Mouse (Mus musculus): ENCODE data around the gene 4933400A11Rik. TPM values are rescaled to one million over a fixed set of nuclear protein-coding genes. Genes with fewer than 3 reads are reported as not detected.

The 4933400A11Rik gene
- polyA plus RNA-seq (2017; shearing (Covaris generic)) = not detected

DNA sequence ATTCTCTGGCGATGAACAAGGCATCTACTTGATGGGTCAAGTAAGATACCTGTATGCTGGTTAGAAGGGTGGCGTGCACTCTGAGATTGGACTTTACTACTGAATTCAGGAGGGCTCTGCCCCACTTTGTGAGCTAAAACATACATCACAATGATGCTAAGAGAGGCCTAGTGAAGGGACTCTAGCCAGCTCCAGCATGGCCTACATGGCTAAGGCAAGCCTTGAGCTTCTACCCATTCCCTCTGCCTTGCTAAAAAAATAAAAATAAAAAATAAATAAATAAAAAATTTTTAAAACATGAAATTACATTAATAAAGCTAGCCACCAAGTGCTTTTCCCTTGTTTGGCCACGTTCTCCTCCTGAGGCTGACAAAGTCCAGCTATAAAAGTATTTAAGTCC lies at the start of gene 4933400A11Rik:
Gene 4933400A11Rik, minus strand, starts transcription at position 101 of the 400 bp plus-strand sequence.

Other genes with a start within 250 kb of the 4933400A11Rik start
- gene Mid1, start 94.4 kb downstream of the 4933400A11Rik start, polyA plus RNA-seq (2017; shearing (Covaris generic)) = 4.4 TPM
- 30.4 TPM for gene Gm21887, start 230.0 kb upstream of the 4933400A11Rik start, polyA plus RNA-seq (2017; shearing (Covaris generic))